Mouse (Mus musculus) limb, embryonic 15.5 days (tissue): ENCODE results near the gene Crcp. TPM values are rescaled to one million over a fixed set of nuclear protein-coding genes. Genes with fewer than 3 reads are reported as not detected.
A peak's percentile ranks its signal among the peaks of the same experiment; 100 is the strongest.

Experiments
- ATAC-seq: fragments of 200-750 bp; cut with Nextera tagmentation; 2 replicates; pipeline ENCODE4 v1.8.0; 2017; ENCODE audit warnings: low read depth, moderate TSS enrichment; ENCODE audit not compliant: insufficient number of reproducible peaks, low FRiP score, low TSS enrichment
- H3K27ac ChIP-seq: fragments of 300-500 bp; sonication (generic); 2 replicates; pipeline ENCODE4 v1.5.1; 2015; ENCODE audit warnings: moderate library complexity, mild to moderate bottlenecking, inconsistent platforms
- H3K27me3 ChIP-seq: fragments of 300-500 bp; sonication (generic); 2 replicates; pipeline ENCODE4 v1.6.1; 2015; ENCODE audit warnings: inconsistent platforms
- H3K36me3 ChIP-seq: fragments of 300-500 bp; sonication (generic); 2 replicates; pipeline ENCODE4 v1.6.1; 2015; ENCODE audit warnings: inconsistent platforms
- H3K4me1 ChIP-seq: fragments of 300-500 bp; sonication (generic); 2 replicates; pipeline ENCODE4 v1.6.1; 2015; ENCODE audit warnings: inconsistent platforms
- H3K4me2 ChIP-seq: fragments of 300-500 bp; sonication (generic); 2 replicates; pipeline ENCODE4 v1.6.1; 2015; ENCODE audit warnings: mild to moderate bottlenecking, inconsistent platforms
- H3K4me3 ChIP-seq: fragments of 300-500 bp; sonication (generic); 2 replicates; pipeline ENCODE4 v1.5.1; 2015; ENCODE audit warnings: mild to moderate bottlenecking, inconsistent platforms
- H3K9ac ChIP-seq: fragments of 300-500 bp; sonication (generic); 2 replicates; pipeline ENCODE4 v1.6.1; 2015; ENCODE audit warnings: inconsistent platforms
- H3K9me3 ChIP-seq: fragments of 300-500 bp; sonication (generic); 2 replicates; pipeline ENCODE4 v1.6.1; 2016; ENCODE audit warnings: inconsistent platforms
- whole genome bisulfite sequencing: fragments of 180-500 bp; shearing (Covaris S2); methylation state at CpG from one replicate; pipeline ENCODE4 v1.1.7; 2015; 5-methylcytosine and 5-hydroxymethylcytosine counted together
- polyA plus RNA-seq: library from polyadenylated mRNA; unstranded; fragments of >200 nt; fragmentation: Nextera tagmentation; extraction: Ambion mirVana; gene quantifications from 2 replicates; pipeline ENCODE4 v1.2.1, GENCODE M21; 2015

Crcp gene
- polyA plus RNA-seq, 1 experiment from 2014 or later = 35.8 TPM

- no peak overlapping the region for H3K27ac ChIP-seq
- H3K9me3 ChIP-seq = no peaks in the 10 kb centered on the region
- no peak for ATAC-seq
- no peak overlapping the region for H3K4me3 ChIP-seq
- peaks cover 10% of the 10 kb centered on the region for H3K36me3 ChIP-seq
- H3K4me1 ChIP-seq = peaks cover 37% of the 10 kb centered on the region
- H3K4me2 ChIP-seq = no peak overlapping the region
- 76% methylated on average over 4 of the region's 4 CpGs for WGBS
- H3K27me3 ChIP-seq = no peaks in the 10 kb centered on the region
- H3K9ac ChIP-seq = no peak overlapping the region
Measured at GRCm38 (mm10) chr5:130082431-130082830, 53.3 kb downstream of the Crcp start.

DNA sequence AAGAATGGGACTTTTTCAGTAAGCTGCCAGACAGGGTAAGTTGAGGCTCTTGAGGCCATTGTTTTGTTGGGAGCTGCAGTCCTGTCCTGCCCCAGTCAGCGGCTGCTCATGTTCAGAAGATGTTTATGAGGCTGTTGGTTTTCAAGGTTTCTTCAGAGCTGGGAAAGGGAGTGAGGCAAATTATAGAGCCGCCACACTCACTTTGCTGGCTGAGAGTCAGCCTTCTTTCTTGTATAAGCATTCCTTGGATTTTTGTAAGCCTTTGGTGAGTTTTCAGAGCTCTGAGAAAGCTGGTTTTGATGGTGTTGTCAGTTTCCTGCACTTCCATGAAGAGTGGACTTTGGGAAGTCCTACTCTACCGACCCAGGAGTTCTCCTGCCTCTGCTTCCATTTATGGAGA is 55.2 kb downstream of the Crcp start:
- no peak for ATAC-seq
- 59% methylated on average over 3 of the region's 3 CpGs for WGBS
- no peak overlapping the region for H3K4me2 ChIP-seq
- peaks cover 33% of the 10 kb centered on the region for H3K4me1 ChIP-seq
- H3K36me3 ChIP-seq = peaks cover 13% of the 10 kb centered on the region
- no peak overlapping the region for H3K4me3 ChIP-seq
- no peaks in the 10 kb centered on the region for H3K9me3 ChIP-seq
- peak overlapping the region; percentile 61 for H3K27ac ChIP-seq
- no peaks in the 10 kb centered on the region for H3K27me3 ChIP-seq
- no peak overlapping the region for H3K9ac ChIP-seq

DNA sequence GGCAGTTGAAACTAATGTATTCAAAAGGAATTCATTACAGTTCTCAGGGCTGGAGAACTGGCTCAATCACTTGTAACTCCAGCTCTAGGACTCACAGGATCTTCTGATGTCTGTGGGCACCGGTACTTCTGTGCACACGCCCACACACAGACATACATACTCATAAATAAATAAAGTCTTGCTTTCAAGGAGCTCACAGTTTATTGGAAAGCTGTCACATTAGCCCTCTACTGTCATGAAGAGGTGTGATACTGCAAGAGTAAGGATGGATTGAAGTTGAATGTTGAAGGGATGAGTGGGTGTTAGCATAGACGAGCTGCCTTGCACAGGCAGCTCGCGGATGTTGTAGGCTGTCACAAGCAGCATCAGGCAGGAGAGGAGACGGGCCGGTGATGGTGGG is 58.9 kb downstream of the Crcp start:
- Histone ChIP-seq H3K36me3 (peaks cover 23% of the 10 kb centered on the region), H3K27ac (no peak overlapping the region), H3K4me3 (no peak overlapping the region), H3K4me1 (peaks cover 21% of the 10 kb centered on the region; the same call in 1 of the 2 replicates), H3K9ac (no peak overlapping the region), H3K27me3 (no peaks in the 10 kb centered on the region), H3K4me2 (no peak overlapping the region), H3K9me3 (no peaks in the 10 kb centered on the region)
- WGBS = 86% methylated on average over 7 of the region's 7 CpGs
- ATAC-seq = no peak

- no peak for ATAC-seq
- Histone ChIP-seq H3K27ac (no peak overlapping the region), H3K9me3 (no peaks in the 10 kb centered on the region), H3K4me1 (peaks cover 16% of the 10 kb centered on the region; the same call in 1 of the 2 replicates), H3K4me3 (no peak overlapping the region), H3K4me2 (no peak overlapping the region), H3K27me3 (no peaks in the 10 kb centered on the region), H3K9ac (no peak overlapping the region), H3K36me3 (peaks cover 23% of the 10 kb centered on the region)
- WGBS = 91% methylated on average over 4 of the region's 4 CpGs
Measured at GRCm38 (mm10) chr5:130088612-130089011, 59.5 kb downstream of the Crcp start.

- Histone ChIP-seq H3K9me3 (no peaks in the 10 kb centered on the region), H3K36me3 (peaks cover 23% of the 10 kb centered on the region), H3K27me3 (no peaks in the 10 kb centered on the region), H3K4me1 (peaks cover 11% of the 10 kb centered on the region; the same call in 1 of the 2 replicates), H3K4me2 (no peak overlapping the region), H3K27ac (no peak overlapping the region), H3K9ac (no peak overlapping the region), H3K4me3 (no peak overlapping the region)
- ATAC-seq = no peak
- 62% methylated on average over 7 of the region's 7 CpGs for WGBS
Measured at GRCm38 (mm10) chr5:130089177-130089576, 60.1 kb downstream of the Crcp start.

GRCm38 (mm10) chr5:130089626-130090393 is 60.7 kb downstream of the Crcp start:
- Histone ChIP-seq H3K9ac (no peak overlapping the region), H3K4me2 (no peak overlapping the region), H3K36me3 (peaks cover 23% of the 10 kb centered on the region), H3K4me3 (no peak overlapping the region), H3K27ac (no peak overlapping the region), H3K9me3 (no peaks in the 10 kb centered on the region), H3K27me3 (no peaks in the 10 kb centered on the region), H3K4me1 (0 out of 2 replicates have a peak, but pooled peaks cover 5% of the 10 kb centered on the region)
- 85% methylated on average over 18 of the region's 18 CpGs for WGBS
- ATAC-seq = no peak

GRCm38 (mm10) chr5:130096754-130097153 is 67.7 kb downstream of the Crcp start:
- H3K4me1 ChIP-seq = peaks cover 5% of the 10 kb centered on the region; the same call in 1 of the 2 replicates
- peaks cover 9% of the 10 kb centered on the region for H3K36me3 ChIP-seq
- WGBS = 69% methylated on average over 12 of the region's 12 CpGs
- H3K9me3 ChIP-seq = no peaks in the 10 kb centered on the region
- H3K27ac ChIP-seq = no peak overlapping the region
- ATAC-seq = no peak
- no peak overlapping the region for H3K4me2 ChIP-seq
- H3K4me3 ChIP-seq = no peak overlapping the region
- no peaks in the 10 kb centered on the region for H3K27me3 ChIP-seq
- H3K9ac ChIP-seq = no peak overlapping the region

DNA sequence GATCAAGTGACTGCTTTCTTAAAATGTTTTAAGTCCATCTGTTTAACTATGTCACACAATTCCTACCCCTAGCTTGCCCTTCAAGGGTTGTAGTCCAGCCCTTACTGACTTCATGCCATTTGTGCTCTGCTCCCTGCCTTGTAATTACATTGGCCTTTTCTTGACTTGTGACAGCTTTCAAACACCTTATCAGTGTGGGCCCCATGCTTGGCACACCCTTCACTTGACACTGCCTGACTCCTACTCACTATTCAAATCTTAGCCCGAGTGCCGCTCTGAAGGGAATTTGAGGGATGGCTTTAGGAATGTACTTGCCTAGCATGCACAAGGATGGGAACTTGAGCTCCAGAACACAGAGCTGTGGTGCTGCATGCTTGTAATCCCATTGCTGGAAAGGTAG is 68.7 kb downstream of the Crcp start:
- 72% methylated on average over 2 of the region's 2 CpGs for WGBS
- Histone ChIP-seq H3K9me3 (no peaks in the 10 kb centered on the region), H3K36me3 (peaks cover 14% of the 10 kb centered on the region), H3K4me2 (no peak overlapping the region), H3K4me1 (peaks cover 5% of the 10 kb centered on the region; the same call in 1 of the 2 replicates), H3K9ac (no peak overlapping the region), H3K27ac (no peak overlapping the region), H3K4me3 (no peak overlapping the region), H3K27me3 (no peaks in the 10 kb centered on the region)
- ATAC-seq = no peak

GRCm38 (mm10) chr5:130101724-130102123 is 72.6 kb downstream of the Crcp start:
- 94% methylated on average over 17 of the region's 17 CpGs for WGBS
- peaks cover 5% of the 10 kb centered on the region; the same call in 1 of the 2 replicates for H3K4me1 ChIP-seq
- H3K4me3 ChIP-seq = no peak overlapping the region
- peaks cover 24% of the 10 kb centered on the region for H3K36me3 ChIP-seq
- H3K4me2 ChIP-seq = no peak overlapping the region
- H3K9me3 ChIP-seq = no peaks in the 10 kb centered on the region
- H3K27ac ChIP-seq = no peak overlapping the region
- no peaks in the 10 kb centered on the region for H3K27me3 ChIP-seq
- no peak overlapping the region for H3K9ac ChIP-seq
- ATAC-seq = no peak

GRCm38 (mm10) chr5:130109348-130109747 is 80.3 kb downstream of the Crcp start:
- ATAC-seq = no peak
- Histone ChIP-seq H3K4me1 (peaks cover 6% of the 10 kb centered on the region; the same call in 1 of the 2 replicates), H3K9ac (no peak overlapping the region), H3K27ac (no peak overlapping the region), H3K36me3 (peaks cover 28% of the 10 kb centered on the region), H3K4me2 (no peak overlapping the region), H3K4me3 (no peak overlapping the region), H3K27me3 (no peaks in the 10 kb centered on the region), H3K9me3 (no peaks in the 10 kb centered on the region)
- WGBS = 74% methylated on average over 3 of the region's 3 CpGs
